Mouse (Mus musculus) lung, embryonic 16.5 days (tissue): Measurements from ENCODE around the gene Optn. TPM values are rescaled to one million over a fixed set of nuclear protein-coding genes. Genes with fewer than 3 reads are reported as not detected.

ENCODE experiments used
- ATAC-seq: fragments of 200-750 bp; cut with Nextera tagmentation; 2 replicates; pipeline ENCODE4 v1.8.0; 2017; ENCODE audit warnings: low read depth, mild to moderate bottlenecking, moderate library complexity
- H3K27ac ChIP-seq: fragments of 300-500 bp; sonication (generic); 2 replicates; pipeline ENCODE4 v1.5.1; 2014; ENCODE audit warnings: mild to moderate bottlenecking, control low read depth, low read length
- H3K27me3 ChIP-seq: fragments of 300-500 bp; sonication (generic); 2 replicates; pipeline ENCODE4 v1.6.1; 2014; ENCODE audit warnings: low read depth, low read length, mixed read lengths; ENCODE audit not compliant: control insufficient read depth, insufficient read depth
- H3K36me3 ChIP-seq: fragments of 300-500 bp; sonication (generic); 2 replicates; pipeline ENCODE4 v1.6.1; 2014; ENCODE audit warnings: low read length; ENCODE audit not compliant: control insufficient read depth, insufficient read depth
- H3K4me1 ChIP-seq: fragments of 300-500 bp; sonication (generic); replicated peaks from 2 replicates; pipeline ENCODE4 v1.6.1; 2014; ENCODE audit warnings: low read length, mixed read lengths; ENCODE audit not compliant: control insufficient read depth, insufficient read depth
- H3K4me2 ChIP-seq: fragments of 300-500 bp; sonication (generic); 2 replicates; pipeline ENCODE4 v1.6.1; 2014; ENCODE audit warnings: low read depth, low read length, control low read depth
- H3K4me3 ChIP-seq: fragments of 300-500 bp; sonication (generic); 2 replicates; pipeline ENCODE4 v1.5.1; 2014; ENCODE audit warnings: mild to moderate bottlenecking, low read length, control low read depth
- H3K9ac ChIP-seq: fragments of 300-500 bp; sonication (generic); 2 replicates; pipeline ENCODE4 v1.6.1; 2014; ENCODE audit warnings: low read length, control low read depth
- H3K9me3 ChIP-seq: fragments of 300-500 bp; sonication (generic); 2 replicates; pipeline ENCODE4 v1.6.1; 2016; ENCODE audit warnings: low read length; ENCODE audit not compliant: control insufficient read depth
- WGBS: fragments of 180-500 bp; shearing (Covaris S2); extraction: QIAGEN DNeasy Blood & Tissue Kit; methylation state at CpG from one replicate; pipeline ENCODE4 v1.1.7; 2014; 5-methylcytosine and 5-hydroxymethylcytosine counted together
- polyA plus RNA-seq: library from polyadenylated mRNA; unstranded; fragments of >200 nt; fragmentation: Nextera tagmentation; extraction: Ambion mirVana; gene quantifications from 2 replicates; pipeline ENCODE4 v1.2.1, GENCODE M21; 2015

The Optn gene
- polyA plus RNA-seq: 13.3 and 13.5 TPM in 2 replicates

- Histone ChIP-seq H3K9me3 (no peaks in the 10 kb centered on the region), H3K27ac (peak within 1 kb of the TSS; percentile 40; the same call in 1 of the 2 replicates), H3K4me3 (peak within 1 kb of the TSS; percentile 64), H3K27me3 (no peaks in the 10 kb centered on the region), H3K9ac (peak within 1 kb of the TSS; percentile 68), H3K4me1 (no peaks in the 10 kb centered on the region), H3K4me2 (peak within 1 kb of the TSS; percentile 98), H3K36me3 (no peaks in the 10 kb centered on the region)
- WGBS: 2% methylated on average over 56 of the region's 63 CpGs
- peak; percentile 95 for ATAC-seq
Observed at GRCm38 (mm10) chr2:5063299-5064205, at the start of gene Optn. Gene Optn, minus strand, starts transcription at chr2:5064051.

GRCm38 (mm10) chr2:5112785-5113291 lies 49.0 kb upstream of the Optn start:
- Histone ChIP-seq H3K4me2 (no peak overlapping the region), H3K9me3 (no peaks in the 10 kb centered on the region), H3K4me3 (no peak overlapping the region), H3K36me3 (no peaks in the 10 kb centered on the region), H3K27ac (0 out of 2 replicates have a peak overlapping the region, but pooled peaks have one; percentile 9), H3K4me1 (peaks cover 7% of the 10 kb centered on the region), H3K9ac (no peak overlapping the region), H3K27me3 (no peaks in the 10 kb centered on the region)
- peak; percentile 45 for ATAC-seq
- 13% methylated on average over 8 of the region's 8 CpGs for WGBS

GRCm38 (mm10) chr2:5102891-5103290 lies 39.0 kb upstream of the Optn start:
- peak; percentile 41 for ATAC-seq
- 42% methylated on average over 1 of the region's 1 CpGs for WGBS
- no peak overlapping the region for H3K27ac ChIP-seq

GRCm38 (mm10) chr2:5101743-5102245 lies 37.9 kb upstream of the Optn start:
- Histone ChIP-seq H3K36me3 (no peaks in the 10 kb centered on the region), H3K27ac (no peak overlapping the region), H3K4me3 (no peak overlapping the region), H3K9me3 (no peaks in the 10 kb centered on the region), H3K27me3 (no peaks in the 10 kb centered on the region), H3K4me1 (peaks cover 3% of the 10 kb centered on the region; the same call in 1 of the 2 replicates), H3K9ac (no peak overlapping the region), H3K4me2 (no peak overlapping the region)
- 81% methylated on average over 10 of the region's 10 CpGs for WGBS
- no peak for ATAC-seq

More at GRCm38 (mm10) chr2:5102891-5103290, 39.0 kb upstream of the Optn start:
- H3K4me3 ChIP-seq: no peak overlapping the region
- no peak overlapping the region for H3K9ac ChIP-seq
- H3K9me3 ChIP-seq: no peaks in the 10 kb centered on the region
- H3K4me1 ChIP-seq: peaks cover 3% of the 10 kb centered on the region; the same call in 1 of the 2 replicates
- H3K27me3 ChIP-seq: no peaks in the 10 kb centered on the region
- H3K4me2 ChIP-seq: no peak overlapping the region
- no peaks in the 10 kb centered on the region for H3K36me3 ChIP-seq

- Histone ChIP-seq H3K9me3 (no peaks in the 10 kb centered on the region; the same call in 1 of the 2 replicates), H3K4me1 (peaks cover 3% of the 10 kb centered on the region; the same call in 1 of the 2 replicates), H3K4me3 (no peak overlapping the region), H3K9ac (no peak overlapping the region), H3K27me3 (no peaks in the 10 kb centered on the region), H3K27ac (no peak overlapping the region), H3K36me3 (no peaks in the 10 kb centered on the region), H3K4me2 (no peak overlapping the region)
- no peak for ATAC-seq
- WGBS: 72% methylated on average over 6 of the region's 6 CpGs
Observed at GRCm38 (mm10) chr2:5099176-5099575, 35.3 kb upstream of the Optn start.

GRCm38 (mm10) chr2:5097786-5098445 lies 34.1 kb upstream of the Optn start:
- peaks cover 3% of the 10 kb centered on the region; the same call in 1 of the 2 replicates for H3K4me1 ChIP-seq

GRCm38 (mm10) chr2:5095316-5095715 lies 31.5 kb upstream of the Optn start:
- Histone ChIP-seq H3K4me2 (no peak overlapping the region), H3K9me3 (no peaks in the 10 kb centered on the region; the same call in 1 of the 2 replicates), H3K27ac (no peak overlapping the region), H3K36me3 (no peaks in the 10 kb centered on the region), H3K4me1 (peaks cover 3% of the 10 kb centered on the region; the same call in 1 of the 2 replicates), H3K27me3 (no peaks in the 10 kb centered on the region), H3K4me3 (no peak overlapping the region), H3K9ac (no peak overlapping the region)
- ATAC-seq: no peak
- 16% methylated on average over 1 of the region's 1 CpGs for WGBS

More at GRCm38 (mm10) chr2:5097786-5098445, 34.1 kb upstream of the Optn start:
- Histone ChIP-seq H3K36me3 (no peaks in the 10 kb centered on the region), H3K4me3 (peak overlapping the region; percentile 35), H3K9ac (peak overlapping the region; percentile 58), H3K9me3 (no peaks in the 10 kb centered on the region; the same call in 1 of the 2 replicates), H3K4me2 (peak overlapping the region; percentile 56), H3K27ac (no peak overlapping the region), H3K27me3 (no peaks in the 10 kb centered on the region)
- ATAC-seq: no peak
- WGBS: 10% methylated on average over 20 of the region's 20 CpGs

- no peak for ATAC-seq
- H3K27ac ChIP-seq: no peak overlapping the region
- no peaks in the 10 kb centered on the region for H3K36me3 ChIP-seq
- H3K9me3 ChIP-seq: no peaks in the 10 kb centered on the region; the same call in 1 of the 2 replicates
- no peaks in the 10 kb centered on the region for H3K27me3 ChIP-seq
- no peak overlapping the region for H3K9ac ChIP-seq
- WGBS: 86% methylated on average over 5 of the region's 5 CpGs
- no peak overlapping the region for H3K4me3 ChIP-seq
- peaks cover 3% of the 10 kb centered on the region; the same call in 1 of the 2 replicates for H3K4me1 ChIP-seq
- no peak overlapping the region for H3K4me2 ChIP-seq
Observed at GRCm38 (mm10) chr2:5094876-5095275, 31.0 kb upstream of the Optn start.
